Mouse (Mus musculus) heart, embryonic 16.5 days (tissue): ENCODE results near the gene Lrit3. TPM values are rescaled to one million over a fixed set of nuclear protein-coding genes. Genes with fewer than 3 reads are reported as not detected.

ENCODE experiments used
- ATAC-seq: fragments of 200-750 bp; cut with Nextera tagmentation; replicated peaks from 2 replicates; pipeline ENCODE4 v1.8.0; 2017; ENCODE audit warnings: moderate number of reproducible peaks; ENCODE audit not compliant: insufficient read depth, low FRiP score; ENCODE audit errors: extremely low read depth
- H3K27ac ChIP-seq: fragments of 300-500 bp; sonication (generic); 2 replicates; pipeline ENCODE4 v1.5.1; 2014; ENCODE audit warnings: mild to moderate bottlenecking, low read length, control low read depth, moderate library complexity
- H3K27me3 ChIP-seq: fragments of 300-500 bp; sonication (generic); 2 replicates; pipeline ENCODE4 v1.6.1; 2014; ENCODE audit warnings: low read length, mixed read lengths; ENCODE audit not compliant: control insufficient read depth, insufficient read depth
- H3K36me3 ChIP-seq: fragments of 300-500 bp; sonication (generic); 2 replicates; pipeline ENCODE4 v1.6.1; 2014; ENCODE audit not compliant: control insufficient read depth, insufficient read depth
- H3K4me1 ChIP-seq: fragments of 300-500 bp; sonication (generic); 2 replicates; pipeline ENCODE4 v1.6.1; 2014; ENCODE audit warnings: low read length, mixed read lengths; ENCODE audit not compliant: control insufficient read depth, insufficient read depth
- H3K4me2 ChIP-seq: fragments of 300-500 bp; sonication (generic); 2 replicates; pipeline ENCODE4 v1.6.1; 2014; ENCODE audit warnings: low read depth, mild to moderate bottlenecking, control low read depth, low read length
- H3K4me3 ChIP-seq: fragments of 300-500 bp; sonication (generic); 2 replicates; pipeline ENCODE4 v1.5.1; 2014; ENCODE audit warnings: mild to moderate bottlenecking, control low read depth, low read length
- H3K9ac ChIP-seq: fragments of 300-500 bp; sonication (generic); 2 replicates; pipeline ENCODE4 v1.6.1; 2014; ENCODE audit warnings: low read length, control low read depth
- H3K9me3 ChIP-seq: fragments of 300-500 bp; sonication (generic); replicated peaks from 2 replicates; pipeline ENCODE4 v1.6.1; 2016; ENCODE audit warnings: low read length; ENCODE audit not compliant: control insufficient read depth
- WGBS: fragments of 180-500 bp; shearing (Covaris S2); extraction: QIAGEN DNeasy Blood & Tissue Kit; methylation state at CpG from one replicate; pipeline ENCODE4 v1.1.7; 2014; 5-methylcytosine and 5-hydroxymethylcytosine counted together
- polyA plus RNA-seq: library from polyadenylated mRNA; unstranded; fragments of >200 nt; fragmentation: Nextera tagmentation; extraction: Ambion mirVana; gene quantifications from 2 replicates; pipeline ENCODE4 v1.2.1, GENCODE M21; 2015

Lrit3 gene
- polyA plus RNA-seq, 1 experiment from 2014 or later: not detected

DNA sequence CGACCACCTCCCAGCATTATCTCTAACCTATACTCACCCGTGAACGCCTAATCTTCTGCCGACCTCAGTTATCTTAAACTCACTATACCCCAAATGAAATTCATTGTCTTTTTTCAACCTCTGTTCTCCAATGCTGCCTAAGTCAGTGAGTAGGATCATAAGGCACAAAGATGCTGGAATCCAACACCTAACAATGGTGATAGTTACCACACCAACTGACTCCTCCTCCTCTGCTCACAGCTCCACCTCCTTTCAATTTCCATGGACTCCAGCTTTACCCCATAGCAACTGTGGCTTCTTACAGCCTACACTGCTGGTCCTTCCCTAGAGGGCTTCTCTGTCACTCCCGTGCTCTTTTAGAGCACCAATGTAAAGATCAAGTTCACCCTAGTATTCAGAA, 23.9 kb upstream of the Lrit3 start:
- Histone ChIP-seq H3K4me1 (peaks cover 12% of the 10 kb centered on the region), H3K27ac (no peak overlapping the region), H3K4me2 (no peak overlapping the region), H3K9ac (no peak overlapping the region), H3K36me3 (peaks cover 24% of the 10 kb centered on the region), H3K9me3 (no peaks in the 10 kb centered on the region), H3K27me3 (no peaks in the 10 kb centered on the region), H3K4me3 (no peak overlapping the region)
- ATAC-seq: no peak
- 86% methylated on average over 5 of the region's 5 CpGs for WGBS

DNA sequence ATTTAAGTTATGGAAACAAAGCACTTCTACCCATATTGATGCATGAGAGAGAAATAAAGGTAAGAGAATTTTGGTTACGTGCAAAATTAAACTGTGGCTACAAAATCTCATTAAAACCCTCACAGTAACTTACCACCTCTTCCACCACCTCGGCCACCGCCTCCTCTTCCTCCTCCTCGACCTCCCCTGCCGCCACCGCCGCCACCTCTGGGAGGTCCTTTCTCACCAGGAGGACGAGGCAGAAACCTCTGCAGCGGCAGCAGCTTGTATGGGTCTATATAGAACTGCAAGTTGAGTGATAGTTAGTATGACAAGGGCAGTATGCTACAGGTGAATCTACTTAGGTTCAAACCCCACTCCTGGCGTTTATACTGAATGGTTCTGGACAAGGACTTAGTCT, 22.9 kb upstream of the Lrit3 start:
- Histone ChIP-seq H3K36me3 (peaks cover 24% of the 10 kb centered on the region), H3K4me2 (no peak overlapping the region), H3K27ac (no peak overlapping the region), H3K4me1 (peaks cover 11% of the 10 kb centered on the region), H3K4me3 (no peak overlapping the region), H3K27me3 (no peaks in the 10 kb centered on the region), H3K9me3 (no peaks in the 10 kb centered on the region), H3K9ac (no peak overlapping the region)
- 88% methylated on average over 10 of the region's 10 CpGs for WGBS
- ATAC-seq: no peak

DNA sequence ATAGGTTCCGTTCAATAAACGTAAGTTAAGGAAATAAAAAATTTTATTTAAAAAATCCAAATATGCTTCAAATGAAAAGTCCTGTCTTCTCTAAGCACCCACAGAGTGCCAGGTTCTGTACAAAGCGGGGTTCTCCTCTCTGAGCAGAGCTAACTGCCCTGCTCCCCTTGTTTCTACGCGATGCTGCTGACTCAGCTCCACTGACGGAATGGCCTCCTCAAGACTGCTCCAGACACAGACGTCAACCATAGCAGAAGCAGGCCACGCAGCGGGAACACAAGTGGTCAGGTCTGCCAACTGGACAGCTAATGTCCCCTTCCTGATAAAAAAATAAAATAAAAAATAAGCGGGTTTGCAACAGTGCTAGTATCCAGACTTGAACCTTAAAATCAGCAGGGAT, 21.1 kb upstream of the Lrit3 start:
- Histone ChIP-seq H3K9me3 (no peaks in the 10 kb centered on the region), H3K4me2 (no peak overlapping the region), H3K36me3 (peaks cover 24% of the 10 kb centered on the region), H3K27me3 (no peaks in the 10 kb centered on the region), H3K27ac (no peak overlapping the region), H3K9ac (no peak overlapping the region), H3K4me1 (peaks cover 6% of the 10 kb centered on the region), H3K4me3 (no peak overlapping the region)
- ATAC-seq: no peak
- WGBS: 88% methylated on average over 10 of the region's 10 CpGs

DNA sequence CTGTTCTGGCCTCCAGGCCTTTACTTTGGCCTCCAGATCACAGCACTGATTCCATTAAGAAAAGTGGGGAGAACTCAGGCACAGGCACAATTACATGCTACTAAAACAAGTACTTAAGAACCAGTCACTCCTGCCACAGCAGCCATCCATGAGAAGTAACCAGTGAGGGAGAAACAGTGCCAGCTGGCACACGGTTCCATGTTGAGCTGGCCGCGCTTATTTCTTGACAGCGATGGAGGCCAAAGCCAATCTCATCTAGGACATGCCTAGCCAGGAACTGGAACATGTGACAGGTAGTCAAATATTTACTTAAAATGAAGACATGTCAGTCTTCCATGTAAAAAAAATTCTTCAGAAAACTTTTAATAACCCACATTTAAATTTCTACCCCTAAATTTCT, 20.3 kb upstream of the Lrit3 start:
- no peaks in the 10 kb centered on the region for H3K9me3 ChIP-seq
- H3K4me2 ChIP-seq: no peak overlapping the region
- peaks cover 24% of the 10 kb centered on the region for H3K36me3 ChIP-seq
- 87% methylated on average over 4 of the region's 4 CpGs for WGBS
- no peak overlapping the region for H3K4me3 ChIP-seq
- no peaks in the 10 kb centered on the region for H3K27me3 ChIP-seq
- H3K4me1 ChIP-seq: no peaks in the 10 kb centered on the region
- no peak for ATAC-seq
- no peak overlapping the region for H3K27ac ChIP-seq
- H3K9ac ChIP-seq: no peak overlapping the region

DNA sequence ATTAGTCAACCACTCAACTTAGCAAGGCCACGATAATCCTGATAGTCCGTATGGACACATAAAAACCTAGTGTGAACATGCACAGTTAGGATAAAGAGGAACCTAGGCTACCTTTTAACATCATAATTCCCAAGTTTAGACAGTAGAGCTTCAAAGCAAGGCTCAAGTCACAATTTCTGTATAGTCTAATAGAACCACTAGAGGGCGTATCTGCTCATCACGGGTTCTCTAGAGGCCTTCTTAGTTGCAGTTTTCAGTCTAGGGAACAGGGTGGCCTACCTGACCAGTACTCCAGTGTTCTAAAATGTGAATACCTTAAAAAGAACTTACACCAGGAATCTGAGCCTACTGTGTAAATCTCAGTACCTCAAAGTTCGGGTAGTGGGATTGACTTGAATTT, 19.5 kb upstream of the Lrit3 start:
- Histone ChIP-seq H3K4me3 (no peak overlapping the region), H3K9ac (no peak overlapping the region), H3K4me2 (no peak overlapping the region), H3K27me3 (no peaks in the 10 kb centered on the region), H3K4me1 (no peaks in the 10 kb centered on the region), H3K27ac (no peak overlapping the region), H3K36me3 (peaks cover 22% of the 10 kb centered on the region), H3K9me3 (no peaks in the 10 kb centered on the region)
- WGBS: 49% methylated on average over 5 of the region's 5 CpGs
- ATAC-seq: no peak

DNA sequence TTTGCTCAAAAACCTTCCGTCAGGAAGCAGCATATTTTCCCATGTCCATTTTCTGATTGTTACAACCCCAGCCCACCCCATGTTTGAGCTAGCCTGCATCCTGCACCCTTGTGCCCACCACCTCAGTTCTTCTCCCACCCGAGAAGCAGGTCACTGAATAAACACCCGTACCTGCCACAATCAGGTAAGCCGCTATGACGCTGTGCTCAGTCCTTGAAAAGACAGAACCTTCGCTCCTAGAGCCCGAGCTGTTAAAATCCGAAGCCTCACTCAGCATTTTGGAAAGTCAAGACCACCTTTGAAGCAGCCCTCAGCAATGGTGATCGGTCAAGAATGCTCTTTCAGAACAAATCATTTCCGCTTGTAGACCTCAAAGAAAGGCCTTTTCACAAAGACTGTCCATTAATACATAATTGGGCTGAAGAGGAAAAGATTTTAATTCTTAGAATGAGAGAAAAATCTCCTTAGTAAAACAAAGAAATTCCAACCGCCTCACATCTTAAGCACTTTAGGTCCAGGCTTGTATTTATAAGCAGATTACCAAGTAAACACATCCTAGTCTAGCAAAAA, 18.5 kb upstream of the Lrit3 start, which contains the start of gene Rrh:
Gene Rrh, minus strand, starts transcription at position 382 of the 570 bp plus-strand sequence.
- H3K27me3 ChIP-seq: no peaks in the 10 kb centered on the region
- no peak for ATAC-seq
- WGBS: 89% methylated on average over 11 of the region's 11 CpGs
- no peak within 1 kb of the TSS for H3K9ac ChIP-seq
- H3K4me1 ChIP-seq: no peaks in the 10 kb centered on the region
- no peak within 1 kb of the TSS for H3K4me3 ChIP-seq
- H3K4me2 ChIP-seq: no peak within 1 kb of the TSS
- no peaks in the 10 kb centered on the region for H3K9me3 ChIP-seq
- H3K36me3 ChIP-seq: peaks cover 22% of the 10 kb centered on the region
- H3K27ac ChIP-seq: no peak within 1 kb of the TSS

DNA sequence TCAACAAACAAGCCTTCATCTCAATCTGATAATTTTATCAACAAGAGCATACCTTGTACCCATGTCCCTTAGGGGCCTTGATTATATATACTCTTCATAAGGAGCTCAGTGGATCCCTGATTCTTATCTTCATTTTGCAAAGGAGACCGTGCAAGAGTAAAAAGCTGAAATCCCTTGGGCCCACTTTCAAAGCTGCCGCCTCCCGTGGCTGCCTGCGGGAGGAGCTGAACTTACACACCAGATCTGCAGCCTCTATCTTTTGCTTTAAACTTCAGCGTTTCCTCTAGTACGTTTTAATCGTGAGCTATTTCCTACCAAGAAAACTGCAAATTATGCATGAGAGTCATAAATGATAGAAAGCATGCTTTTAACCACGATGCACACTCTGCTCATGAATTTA, 17.9 kb upstream of the Lrit3 start:
- Histone ChIP-seq H3K4me1 (no peaks in the 10 kb centered on the region), H3K4me3 (no peak overlapping the region), H3K36me3 (peaks cover 20% of the 10 kb centered on the region), H3K9me3 (no peaks in the 10 kb centered on the region), H3K9ac (no peak overlapping the region), H3K27me3 (no peaks in the 10 kb centered on the region), H3K27ac (no peak overlapping the region), H3K4me2 (no peak overlapping the region)
- no peak for ATAC-seq
- 73% methylated on average over 8 of the region's 8 CpGs for WGBS

DNA sequence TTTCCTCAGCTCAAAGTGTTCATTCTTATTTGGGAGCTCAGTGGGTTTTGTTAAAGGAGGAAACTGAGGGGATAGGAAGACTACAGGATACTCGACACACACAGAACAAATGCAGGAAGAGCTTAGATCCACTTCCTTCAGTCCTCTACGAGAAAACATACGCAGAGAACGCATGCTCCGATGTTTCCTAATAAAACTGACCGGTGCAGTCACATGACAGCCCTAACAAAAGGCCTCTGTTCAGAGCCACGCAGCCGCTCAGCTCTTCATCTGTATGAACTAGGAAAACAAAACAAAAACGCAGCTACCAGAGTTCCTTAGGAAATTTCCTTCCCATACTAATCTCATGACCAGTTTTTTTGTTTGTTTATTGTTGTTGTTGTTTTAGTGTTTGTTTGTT, 17.0 kb upstream of the Lrit3 start:
- Histone ChIP-seq H3K4me3 (no peak overlapping the region), H3K4me1 (no peaks in the 10 kb centered on the region), H3K27ac (no peak overlapping the region), H3K9ac (no peak overlapping the region), H3K27me3 (no peaks in the 10 kb centered on the region), H3K4me2 (no peak overlapping the region), H3K36me3 (peaks cover 15% of the 10 kb centered on the region), H3K9me3 (no peaks in the 10 kb centered on the region)
- no peak for ATAC-seq
- 61% methylated on average over 9 of the region's 9 CpGs for WGBS

DNA sequence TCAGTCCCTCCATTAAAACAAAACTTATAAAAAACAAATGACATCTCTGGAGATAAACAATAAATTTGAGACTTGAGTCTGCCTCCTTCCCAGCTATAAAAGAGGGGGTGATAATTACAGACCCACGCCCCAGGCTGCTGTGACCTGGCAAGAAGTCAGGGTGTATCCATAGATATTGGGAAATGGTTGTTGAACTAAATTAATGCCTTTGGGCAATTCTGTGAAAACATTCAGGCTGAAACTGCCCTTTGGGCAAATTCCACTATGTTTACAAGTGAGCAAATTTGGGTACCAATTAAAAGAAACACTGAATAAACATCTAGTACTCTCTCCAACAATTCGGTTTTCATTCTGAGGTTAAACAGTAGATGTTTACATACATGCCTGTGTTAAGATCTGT, 4.8 kb downstream of the Lrit3 start:
- no peaks in the 10 kb centered on the region for H3K36me3 ChIP-seq
- no peak for ATAC-seq
- H3K9ac ChIP-seq: no peak overlapping the region
- H3K4me3 ChIP-seq: no peak overlapping the region
- no peaks in the 10 kb centered on the region for H3K4me1 ChIP-seq
- no peaks in the 10 kb centered on the region for H3K9me3 ChIP-seq
- H3K4me2 ChIP-seq: no peak overlapping the region
- no peaks in the 10 kb centered on the region for H3K27me3 ChIP-seq
- WGBS: 85% methylated on average over 2 of the region's 2 CpGs
- H3K27ac ChIP-seq: no peak overlapping the region
